ENCODE assay signal across 10 mouse cellular contexts in the genomic region with DNA sequence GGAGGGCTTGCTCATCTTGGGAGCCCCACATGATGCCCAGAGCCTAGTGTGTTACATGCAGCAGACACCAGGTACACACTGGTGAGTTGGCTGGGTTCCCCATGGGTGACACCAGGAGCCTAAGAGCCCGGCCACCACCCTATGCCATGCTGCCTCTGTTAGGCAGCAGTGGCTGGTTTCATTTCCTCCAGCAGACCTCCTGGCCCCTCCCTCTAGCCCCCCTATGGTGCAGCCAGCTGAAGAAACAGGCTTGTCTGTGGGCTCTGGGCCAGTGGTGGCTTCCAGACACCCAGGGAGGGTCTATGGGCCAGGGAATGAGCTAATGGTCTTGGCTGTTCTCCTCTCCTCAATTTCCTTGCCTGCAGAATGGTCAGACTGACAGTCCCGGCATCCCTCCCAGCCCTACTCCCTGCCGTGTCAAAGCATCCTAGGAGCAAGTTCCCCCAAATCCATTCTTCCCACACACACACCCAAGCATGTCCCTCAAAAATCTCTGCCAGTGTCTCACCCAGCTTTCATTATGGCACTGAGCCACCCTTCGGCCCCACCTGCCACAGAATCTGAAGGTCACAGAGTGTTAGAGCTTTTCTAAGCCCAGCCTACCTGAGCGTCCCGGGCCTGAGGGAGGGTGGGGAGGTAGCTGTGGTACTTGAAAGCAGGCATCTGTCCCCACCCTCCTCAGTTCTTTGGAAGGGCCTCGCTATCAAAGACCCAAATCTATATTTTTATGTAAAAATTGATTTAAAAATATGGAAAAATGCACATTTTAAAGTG. TPM values are rescaled to one million over a fixed set of nuclear protein-coding genes. Genes with fewer than 3 reads are reported as not detected.
DNase-seq lines count a peak whose midpoint lies in the region; ATAC-seq lines count a peak whose summit lies in the region.
"Had no signal": no experiment of that assay in that cellular context is flagged by ENCODE, and none has a peak within 500 bp of the region (broad histone marks: within the 10 kb centered on the region; RNA-seq: fewer than 3 reads in every experiment).

No protein-coding gene starts in this region.

- no peak overlapping the region for H3K4me2 ChIP-seq in heart, embryonic 16.5 days (ENCODE audit: low read depth, low read length)
- H3K4me2 ChIP-seq: liver, embryonic 15.5 days had no signal

- WGBS in heart, embryonic 16.5 days, result 44% methylated on average over 7 of the region's 7 CpGs

- peaks cover 3% of the 10 kb centered on the region; the same call in 1 of the 2 replicates for H3K27me3 ChIP-seq in heart, embryonic 16.5 days (ENCODE audit: control insufficient read depth, insufficient read depth, low read length)
- no peaks in the 10 kb centered on the region for H3K27me3 ChIP-seq in splenic B cell, adult 2 months (ENCODE audit: control insufficient read depth, insufficient read depth, low read length, poor library complexity, severe bottlenecking)

- no peak overlapping the region for H3K4me3 ChIP-seq in heart, embryonic 16.5 days (ENCODE audit: low read length)
- H3K4me3 ChIP-seq: liver, embryonic 15.5 days had no signal

- no peaks in the 10 kb centered on the region for H3K36me3 ChIP-seq in heart, embryonic 16.5 days (ENCODE audit: control insufficient read depth, insufficient read depth)
- H3K36me3 ChIP-seq in splenic B cell, adult 2 months (ENCODE audit: control insufficient read depth, insufficient read depth, low read length, poor library complexity, severe bottlenecking), result no peaks in the 10 kb centered on the region
- H3K36me3 ChIP-seq: liver, embryonic 15.5 days had no signal

- H3K9ac ChIP-seq in heart, embryonic 16.5 days (ENCODE audit: low read length), result 0 out of 2 replicates have a peak overlapping the region, but pooled peaks have one; percentile 18
- H3K9ac ChIP-seq: liver, embryonic 15.5 days had no signal

- peaks cover 41% of the 10 kb centered on the region for H3K4me1 ChIP-seq in heart, embryonic 16.5 days (ENCODE audit: control insufficient read depth, insufficient read depth, low read length)

- H3K27ac ChIP-seq in heart, embryonic 16.5 days (ENCODE audit: low read length), result no peak overlapping the region
- H3K27ac ChIP-seq: liver, embryonic 15.5 days had no signal

- no peaks in the 10 kb centered on the region for H3K9me3 ChIP-seq in heart, embryonic 16.5 days (replicated peaks; ENCODE audit: control insufficient read depth, low read length)
- H3K9me3 ChIP-seq: liver, embryonic 15.5 days had no signal

- no peak for ATAC-seq in heart, embryonic 16.5 days (replicated peaks; ENCODE audit: extremely low read depth, insufficient read depth, low FRiP score)
- ATAC-seq in granulocyte monocyte progenitor cell, adult 5-6 weeks (replicated peaks; ENCODE audit: poor library complexity, severe bottlenecking), result peak; percentile 87
- ATAC-seq in activated CD4-positive, CD25-positive, alpha-beta regulatory T cell, adult 4 months, result no peak

- intact Hi-C loops in heart, postnatal 36 days (cut with DNase I), result no loop called here

- no peak for DNase-seq in heart, postnatal 36 days
- peak; percentile 56 for DNase-seq in right cerebral cortex, postnatal 4 days
- no peak for DNase-seq in right cerebral cortex, adult 18-20 months
- peak; percentile 54 for DNase-seq in splenic B cell, adult 2 months (ENCODE audit: low read depth, low spot score)
- DNase-seq in frontal cortex, adult 2 months (ENCODE audit: extremely low spot score in 1 of 2, low spot score in 1 of 2), result no peak

RNA-seq across cellular contexts. Expression of gene Tns1, which starts 29.6 kb away (rescaled TPM):
- polyA plus RNA-seq in heart, embryonic 16.5 days (2015; fragmentation: Nextera tagmentation; extraction: Ambion mirVana), result 120 and 144 TPM in 2 replicates
- total RNA-seq in heart, postnatal 36 days (2021), result 100 to 1,000 TPM; 672 to 786 TPM
- 10.9 and 29.0 TPM in 2 replicates for total RNA-seq in granulocyte monocyte progenitor cell, adult 5-6 weeks (2014; fragmentation: Nextera tagmentation)
- total RNA-seq in granulocyte monocyte progenitor cell, adult 5-6 weeks (2017), result 3.0 and 4.7 TPM in 2 replicates
- polyA plus RNA-seq in frontal cortex, adult 2 months (2012; rRNA removed), result 22.4 and 25.7 TPM in 2 replicates
- polyA plus RNA-seq in activated CD4-positive, CD25-positive, alpha-beta regulatory T cell, adult 4 months (2017; shearing (Covaris generic)), result 10 to 100 TPM; 21.7 to 23.3 TPM

RNA-seq across cellular contexts. Expression of gene Rufy4, which starts 30.7 kb away (rescaled TPM):
- polyA plus RNA-seq in heart, embryonic 16.5 days (2015; fragmentation: Nextera tagmentation; extraction: Ambion mirVana), result 0.45 and 0.91 TPM in 2 replicates
- total RNA-seq in heart, postnatal 36 days (2021), result 1 to 10 TPM in 1 of 2 experiments, under 1 TPM in 1; 0.69 to 1.2 TPM
- 1.4 and 2.0 TPM in 2 replicates for total RNA-seq in granulocyte monocyte progenitor cell, adult 5-6 weeks (2014; fragmentation: Nextera tagmentation)
- 0.30 TPM in 1 of 2 replicates, not detected in the other for total RNA-seq in granulocyte monocyte progenitor cell, adult 5-6 weeks (2017)
- polyA plus RNA-seq in frontal cortex, adult 2 months (2012; rRNA removed), result 0.08 TPM in 2 replicates
- polyA plus RNA-seq in activated CD4-positive, CD25-positive, alpha-beta regulatory T cell, adult 4 months (2017; shearing (Covaris generic)), result not detected
- polyA plus RNA-seq: liver, embryonic 15.5 days had no signal

RNA-seq across cellular contexts. Expression of gene Cxcr2, which starts 59.1 kb away (rescaled TPM):
- polyA plus RNA-seq in heart, embryonic 16.5 days (2015; fragmentation: Nextera tagmentation; extraction: Ambion mirVana), result 0.19 and 0.41 TPM in 2 replicates
- total RNA-seq in heart, postnatal 36 days (2021), result under 1 TPM; 0.16 to 0.17 TPM
- 7.9 and 8.7 TPM in 2 replicates for total RNA-seq in granulocyte monocyte progenitor cell, adult 5-6 weeks (2014; fragmentation: Nextera tagmentation)
- total RNA-seq in granulocyte monocyte progenitor cell, adult 5-6 weeks (2017), result 9.4 and 10.3 TPM in 2 replicates
- 0.04 and 0.19 TPM in 2 replicates for polyA plus RNA-seq in frontal cortex, adult 2 months (2012; rRNA removed)
- polyA plus RNA-seq in activated CD4-positive, CD25-positive, alpha-beta regulatory T cell, adult 4 months (2017; shearing (Covaris generic)), result under 1 TPM in 1 of 2 experiments, not detected in 1; 0.36 TPM
- polyA plus RNA-seq: heart, embryonic 14.5 days had no signal

Comparison
In these comparisons a context has a peak if more than half of its experiments do, and no peak if none do; other contexts are left out.
1. DNase-seq: peak in right cerebral cortex, postnatal 4 days (single experiment) and splenic B cell, adult 2 months (single experiment); none in heart, postnatal 36 days (0 of 2), right cerebral cortex, adult 18-20 months (single experiment) and frontal cortex, adult 2 months (0 of 2).